Mouse (Mus musculus) ES-E14 (cell line): Measurements from ENCODE around the gene Bmper.

Experiments used
- CHD2 ChIP-seq: IDR thresholded peaks from 2 replicates; pipeline ENCODE4 v1.6.1; 2014; ENCODE audit warnings: mild to moderate bottlenecking, low read depth, low read length, inconsistent platforms
- HCFC1 ChIP-seq: IDR thresholded peaks from 2 replicates; pipeline ENCODE4 v1.6.1; 2012; ENCODE audit warnings: low read length, inconsistent platforms, borderline replicate concordance; ENCODE audit not compliant: insufficient read depth
- MAFK ChIP-seq: IDR thresholded peaks from 2 replicates; pipeline ENCODE4 v1.6.1; 2014; ENCODE audit warnings: mild to moderate bottlenecking, low read depth, low read length, inconsistent platforms; ENCODE audit not compliant: insufficient read depth
- ZC3H11A ChIP-seq: IDR thresholded peaks from 2 replicates; pipeline ENCODE4 v1.6.1; 2012; ENCODE audit warnings: low read depth, mild to moderate bottlenecking, inconsistent platforms, low read length, borderline replicate concordance
- ZNF384 ChIP-seq: IDR thresholded peaks from 2 replicates; pipeline ENCODE4 v1.6.1; 2012; ENCODE audit warnings: low read depth, low read length, inconsistent platforms

- TF ChIP-seq ZNF384 (no peak), ZC3H11A (no peak), HCFC1 (no peak), MAFK (no peak), CHD2 (no peak)
Measured at GRCm38 (mm10) chr9:23236635-23237279, 13.9 kb downstream of the Bmper start.
